Mouse (Mus musculus): ENCODE measurements at regions not wholly inside any gene's neighbourhood (a gene's known extent, or its start where the extent isn't known, plus 50 kb on each side); places are given as distances from the start of the nearest gene placed in this dataset.
"Not testable (repeated sequence)": the region's sequence is repeated elsewhere in the genome, so short reads cannot be mapped to it uniquely, and the experiment has no call there.

DNA sequence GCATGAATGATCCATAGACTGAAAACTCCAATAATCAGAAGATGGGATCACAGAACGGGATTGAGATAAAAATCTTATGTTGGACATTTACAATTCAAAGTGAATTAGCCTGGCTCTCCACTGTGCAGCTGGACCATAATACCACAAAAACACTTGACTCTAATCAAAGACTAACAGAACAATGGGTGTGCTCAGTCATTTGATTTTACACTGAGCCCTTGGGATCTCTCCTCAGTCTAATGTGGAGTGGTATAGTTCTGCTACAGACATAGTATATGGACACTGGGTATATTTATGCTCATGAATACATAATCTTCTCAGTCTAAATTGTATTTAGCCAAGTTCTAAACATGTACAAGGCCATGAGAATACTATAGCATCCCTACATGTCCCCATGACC is 149.4 kb upstream of the Gm10306 start:
- no peak for DNase-seq

GRCm38 (mm10) chr4:94407503-94407902 is 148.8 kb upstream of the Gm10306 start:
- DNase-seq, result no peak

DNA sequence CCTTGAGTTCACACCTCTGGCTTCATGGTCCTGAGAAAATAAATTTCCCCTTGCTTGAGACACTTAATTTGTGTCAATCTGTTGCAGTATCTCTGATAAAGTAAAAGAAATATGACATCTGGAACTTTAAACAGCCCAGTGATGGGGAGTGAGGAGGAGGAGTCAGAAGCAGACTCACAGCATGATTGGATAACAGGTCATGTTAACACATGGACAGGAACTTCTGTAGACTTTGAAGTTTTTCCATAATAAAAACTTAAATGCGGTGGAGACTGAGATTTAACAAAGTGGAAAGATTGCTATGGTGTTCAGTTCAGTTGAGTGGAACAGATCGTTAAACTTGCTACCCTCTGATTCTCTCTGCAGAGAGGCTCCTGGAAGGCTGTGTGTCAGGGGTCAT is 143.7 kb upstream of the Gm10306 start:
- DNase-seq, result no peak

DNA sequence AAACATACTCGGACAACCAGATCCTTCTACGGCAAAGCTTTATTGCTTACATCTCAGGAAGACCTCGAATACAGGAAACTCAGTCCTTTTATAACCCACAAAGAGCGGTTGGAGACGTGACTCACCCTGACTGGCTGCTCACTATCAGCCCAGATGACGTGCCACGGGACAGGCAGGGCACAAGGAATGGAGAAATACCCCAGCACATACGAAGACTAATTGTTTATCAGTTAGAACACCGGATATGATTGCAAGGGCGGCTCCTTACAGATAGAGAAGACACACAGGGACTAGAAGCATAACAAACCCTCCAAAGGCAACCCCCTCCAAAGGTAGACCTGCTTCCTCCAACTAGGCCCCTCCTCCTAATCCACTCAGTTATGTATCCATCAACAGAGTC is 130.8 kb upstream of the Gm10306 start:
- not testable (repeated sequence) for DNase-seq

DNA sequence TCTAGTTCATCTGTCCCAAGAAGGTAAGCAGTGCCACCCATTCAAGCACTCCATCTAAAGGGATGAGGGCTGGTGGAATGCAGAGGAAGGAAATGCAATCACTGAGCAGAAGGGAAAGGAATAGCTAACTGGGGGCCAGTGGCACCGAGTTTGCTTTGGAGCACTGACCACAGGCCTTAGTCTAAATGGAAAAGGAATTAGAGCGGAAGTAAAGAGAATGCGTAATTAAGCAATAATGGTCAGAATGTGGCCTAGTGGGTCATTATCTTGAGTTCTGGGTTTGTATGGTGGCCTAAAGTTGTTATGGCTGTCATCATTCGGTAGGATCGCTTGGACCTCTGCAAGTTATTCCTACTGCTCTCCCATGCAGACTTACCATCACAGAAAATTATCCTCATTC is 128.8 kb upstream of the Gm10306 start:
- no peak for DNase-seq

DNA sequence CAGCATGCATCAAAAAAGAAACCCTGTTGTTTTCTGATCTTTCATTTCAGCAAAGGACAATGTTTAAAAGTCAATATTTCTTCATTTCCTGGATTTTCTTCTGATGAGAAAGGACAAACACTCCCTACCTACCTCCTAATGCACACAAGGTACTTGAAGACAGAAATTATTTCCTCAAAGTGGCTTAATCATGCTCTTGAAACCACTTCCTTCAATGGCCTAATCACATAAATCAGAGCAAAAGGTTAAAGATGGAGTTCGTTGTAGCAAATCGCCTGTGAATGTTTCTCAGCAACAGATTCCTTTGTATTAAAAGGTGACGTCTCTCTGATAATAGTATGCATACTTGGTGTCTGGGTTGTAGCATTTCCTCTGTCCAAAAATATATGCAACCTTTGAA is 124.3 kb upstream of the Gm10306 start:
- DNase-seq, result no peak

DNA sequence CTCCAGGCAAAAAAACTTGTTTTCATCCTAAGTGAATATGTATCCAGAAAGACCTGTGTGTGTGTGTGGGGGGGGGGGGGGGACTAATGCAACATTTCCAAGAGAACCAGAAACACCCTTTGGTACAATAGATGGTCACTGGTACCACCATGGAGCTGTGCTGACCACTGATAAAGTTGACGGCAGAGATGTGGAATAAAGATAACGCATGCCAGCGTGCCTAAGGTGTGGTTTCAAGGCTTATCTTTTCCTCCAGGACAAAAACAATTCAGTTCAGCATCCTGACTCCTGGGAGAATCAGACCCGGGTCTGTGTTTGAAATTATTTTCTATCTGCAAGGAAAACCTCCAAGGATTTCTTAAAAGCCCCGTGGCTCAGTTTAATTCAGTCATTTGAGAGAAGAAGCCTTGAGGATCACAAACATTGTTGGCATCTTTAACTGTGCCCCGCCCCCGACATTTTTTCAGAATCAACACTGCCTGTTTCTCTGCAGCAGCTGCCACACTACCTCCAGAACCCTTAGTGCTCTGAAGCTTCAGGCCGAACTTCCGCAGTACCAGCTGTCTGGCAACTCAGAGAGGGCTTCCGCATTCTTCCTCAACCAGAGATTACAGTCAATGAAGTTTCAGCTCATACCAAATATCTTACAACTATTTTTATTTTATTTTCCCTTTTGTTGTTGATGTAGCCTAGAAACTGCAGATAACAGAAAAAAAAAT is 118.5 kb upstream of the Gm10306 start:
- peak; percentile 9 to 27 for DNase-seq

DNA sequence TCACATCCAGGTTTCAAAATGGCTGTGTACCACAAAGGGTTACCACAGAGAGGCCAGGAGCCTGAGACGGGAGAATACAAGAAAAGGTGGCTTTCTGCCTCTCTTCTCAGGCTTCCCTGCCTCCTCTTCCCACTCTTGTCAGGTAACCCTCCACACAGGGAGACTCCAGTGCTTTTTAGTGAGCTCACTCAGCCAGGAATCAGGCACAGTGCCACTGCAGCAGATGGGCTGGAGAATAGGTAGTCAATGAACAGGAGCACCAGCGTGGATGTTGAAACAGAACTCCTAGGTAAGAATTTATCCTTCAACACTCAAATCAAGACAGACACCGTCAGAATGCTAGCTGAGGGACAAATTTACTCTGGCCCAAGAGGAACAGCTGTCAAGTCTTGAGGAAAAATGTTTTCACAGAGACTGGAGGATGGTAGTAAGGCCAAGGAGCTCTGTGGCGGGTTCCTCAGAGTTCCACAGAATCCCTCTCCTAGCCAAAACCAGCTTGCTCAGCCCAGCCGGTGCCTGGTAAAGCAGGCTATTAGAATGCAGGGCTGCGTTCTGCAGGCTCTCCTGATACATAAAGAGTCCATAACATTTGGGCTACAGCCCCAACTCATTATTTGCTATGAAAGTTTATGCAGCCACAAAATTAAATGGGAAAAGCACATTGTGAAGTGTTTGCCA is 117.0 kb upstream of the Gm10306 start:
- DNase-seq, result no peak

DNA sequence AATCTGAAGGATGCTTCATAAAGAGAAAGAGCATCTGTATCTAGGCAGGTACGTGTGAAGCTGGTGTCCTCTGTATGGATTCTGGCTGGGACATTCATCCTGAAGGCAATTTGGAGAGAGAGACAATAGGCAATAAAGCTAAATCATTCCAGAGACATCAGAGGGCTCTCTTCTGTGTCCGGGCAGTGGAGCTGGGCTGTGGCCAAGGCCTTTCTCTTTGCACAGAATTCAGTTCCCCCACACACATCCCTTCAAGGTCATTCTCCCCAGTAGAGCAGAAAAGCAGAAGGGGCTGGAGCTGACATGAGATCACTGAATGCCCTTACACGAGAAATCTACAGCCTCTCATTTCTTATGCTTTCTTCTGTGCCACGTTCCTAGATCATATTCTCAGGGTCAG is 109.7 kb upstream of the Gm10306 start:
- no peak for DNase-seq

Data from heart, adult 18-20 months (tissue).